Mouse (Mus musculus): ENCODE measurements at regions not wholly inside any gene's neighbourhood (a gene's known extent, or its start where the extent isn't known, plus 50 kb on each side); places are given as distances from the start of the nearest gene placed in this dataset.

DNA sequence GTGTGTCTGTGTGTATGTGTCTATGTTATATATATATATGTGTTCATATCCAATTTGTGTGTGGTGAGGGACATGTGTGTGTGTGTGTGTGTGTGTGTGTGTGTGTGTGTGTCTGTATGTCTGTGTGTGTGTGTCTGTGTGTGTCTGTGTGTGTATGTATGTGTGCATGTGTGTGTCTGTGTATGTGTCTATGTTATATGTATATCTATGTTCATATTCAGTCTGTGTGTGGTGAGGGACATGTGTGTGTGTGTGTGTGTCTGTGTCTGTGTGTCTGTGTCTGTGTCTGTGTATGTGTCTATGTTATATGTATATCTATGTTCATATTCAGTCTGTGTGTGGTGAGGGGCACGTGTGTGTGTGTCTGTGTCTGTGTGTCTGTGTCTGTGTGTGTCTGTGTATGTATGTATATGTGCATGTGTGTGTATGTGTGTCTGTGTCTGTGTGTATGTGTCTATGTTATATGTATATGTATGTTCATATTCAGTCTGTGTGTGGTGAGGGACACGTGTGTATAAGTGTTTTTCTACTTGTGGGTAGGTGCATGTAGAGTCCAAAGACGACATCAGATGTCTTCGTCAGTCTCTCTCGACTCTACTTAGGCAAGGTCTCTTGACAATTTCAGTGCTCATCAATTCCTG lies 370.5 kb upstream of the Slc7a11 start:
- Histone ChIP-seq H3K36me3 (no peaks in the 10 kb centered on the region), H3K4me3 (no peak overlapping the region), H3K4me1 (no peaks in the 10 kb centered on the region), H3K9me3 (no peaks in the 10 kb centered on the region), H3K9ac (replicated peaks) (no peak overlapping the region), H3K4me2 (replicated peaks) (no peak overlapping the region), H3K27me3 (peaks cover 5% of the 10 kb centered on the region), H3K27ac (replicated peaks) (no peak overlapping the region)
- WGBS, result 91% methylated on average over 5 of the region's 5 CpGs
- no peak for ATAC-seq (ENCODE audit: low FRiP score, low read depth)

DNA sequence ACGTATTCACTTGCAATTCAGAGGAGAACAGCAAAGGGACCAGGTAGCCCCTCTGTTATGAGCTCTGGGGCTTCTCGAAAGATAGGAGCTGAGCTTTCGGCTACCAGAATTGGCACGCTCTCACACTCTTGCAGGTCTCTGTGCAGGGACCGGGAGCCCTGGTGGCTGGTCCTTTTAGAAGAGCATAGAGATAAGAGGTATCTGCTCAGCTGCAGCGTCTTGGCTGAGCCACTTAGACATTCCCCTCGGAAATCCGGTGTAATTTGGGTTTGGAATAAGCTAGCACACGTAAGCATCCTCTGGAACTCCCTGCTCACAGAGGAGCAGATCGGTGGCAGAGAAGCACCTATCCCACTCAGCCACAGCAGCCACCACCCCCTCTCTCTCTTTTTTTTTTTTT lies 372.3 kb upstream of the Slc7a11 start:
- Histone ChIP-seq H3K4me3 (no peak overlapping the region), H3K36me3 (no peaks in the 10 kb centered on the region), H3K27ac (replicated peaks) (no peak overlapping the region), H3K4me2 (replicated peaks) (no peak overlapping the region), H3K9ac (replicated peaks) (no peak overlapping the region), H3K4me1 (no peaks in the 10 kb centered on the region), H3K27me3 (peaks cover 5% of the 10 kb centered on the region), H3K9me3 (no peaks in the 10 kb centered on the region)
- no peak for ATAC-seq (ENCODE audit: low FRiP score, low read depth)
- WGBS, result 90% methylated on average over 10 of the region's 10 CpGs

DNA sequence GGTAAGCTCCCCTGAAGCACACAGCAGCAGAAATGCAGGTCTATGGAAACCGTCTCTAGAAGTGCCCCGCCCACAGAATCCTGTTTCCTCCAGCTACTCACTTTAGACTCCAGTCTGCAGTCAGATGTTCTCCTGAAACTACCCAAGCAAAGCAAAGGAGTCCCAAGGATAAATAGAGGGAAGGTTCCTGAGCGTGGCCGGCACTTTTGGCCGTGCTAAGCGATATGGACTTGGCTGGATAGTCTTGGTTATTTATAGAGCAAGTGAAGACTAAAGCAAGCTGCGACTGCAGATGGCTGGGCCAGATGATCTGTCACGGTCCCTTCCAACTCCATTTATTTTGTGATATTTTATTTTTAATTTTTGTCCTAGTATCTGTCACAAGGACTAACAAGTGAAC lies 373.1 kb upstream of the Slc7a11 start:
- Histone ChIP-seq H3K36me3 (no peaks in the 10 kb centered on the region), H3K27ac (replicated peaks) (no peak overlapping the region), H3K9me3 (no peaks in the 10 kb centered on the region), H3K4me1 (no peaks in the 10 kb centered on the region), H3K4me3 (no peak overlapping the region), H3K9ac (replicated peaks) (no peak overlapping the region), H3K4me2 (replicated peaks) (no peak overlapping the region), H3K27me3 (peaks cover 5% of the 10 kb centered on the region)
- no peak for ATAC-seq (ENCODE audit: low FRiP score, low read depth)
- 90% methylated on average over 8 of the region's 8 CpGs for WGBS

DNA sequence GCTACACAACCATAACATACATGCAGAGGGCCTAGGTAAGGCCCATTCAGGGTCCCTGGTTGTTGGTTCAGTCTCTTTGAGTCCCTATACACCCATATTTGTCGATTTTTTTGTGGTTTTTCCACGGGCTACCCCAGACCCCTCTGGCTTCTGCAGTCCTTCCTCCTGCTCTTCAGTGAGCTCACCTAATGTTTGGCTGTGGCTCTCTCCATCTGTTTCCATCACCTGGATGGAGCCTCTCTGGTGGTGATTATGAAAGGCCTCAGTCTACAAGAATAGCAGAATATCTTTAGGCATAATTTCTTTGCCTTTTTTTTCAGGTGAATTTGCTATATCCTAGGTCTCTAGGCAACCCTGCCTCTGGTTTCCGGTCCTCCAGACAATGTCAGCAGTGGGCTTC lies 373.9 kb upstream of the Slc7a11 start:
- no peaks in the 10 kb centered on the region for H3K4me1 ChIP-seq
- WGBS, result 69% methylated on average over 3 of the region's 3 CpGs
- peaks cover 5% of the 10 kb centered on the region for H3K27me3 ChIP-seq
- no peak overlapping the region for H3K4me3 ChIP-seq
- H3K4me2 ChIP-seq (replicated peaks), result no peak overlapping the region
- no peak for ATAC-seq (ENCODE audit: low FRiP score, low read depth)
- H3K36me3 ChIP-seq, result no peaks in the 10 kb centered on the region
- no peak overlapping the region for H3K27ac ChIP-seq (replicated peaks)
- H3K9ac ChIP-seq (replicated peaks), result no peak overlapping the region
- H3K9me3 ChIP-seq, result no peaks in the 10 kb centered on the region

DNA sequence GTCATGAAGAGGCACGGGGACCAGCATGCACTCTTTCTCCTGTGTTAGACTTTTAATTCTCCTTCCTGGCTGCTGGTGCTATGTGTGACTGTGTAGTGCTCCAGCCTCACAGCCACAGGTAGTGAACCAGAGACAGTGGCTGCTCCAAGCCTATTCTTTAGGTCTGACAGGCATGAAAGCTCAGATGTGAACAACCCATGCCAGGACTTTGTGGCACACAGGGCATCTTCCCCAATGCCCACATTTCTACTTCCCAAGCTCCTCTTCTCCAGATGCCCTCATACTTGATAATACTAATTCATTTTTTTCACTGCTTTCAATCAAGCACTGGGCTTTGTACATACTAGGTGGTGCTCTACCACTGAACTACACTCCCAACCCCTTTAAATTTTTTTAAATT lies 377.4 kb upstream of the Slc7a11 start:
- no peak overlapping the region for H3K27ac ChIP-seq (replicated peaks)
- 87% methylated on average over 1 of the region's 1 CpGs for WGBS

DNA sequence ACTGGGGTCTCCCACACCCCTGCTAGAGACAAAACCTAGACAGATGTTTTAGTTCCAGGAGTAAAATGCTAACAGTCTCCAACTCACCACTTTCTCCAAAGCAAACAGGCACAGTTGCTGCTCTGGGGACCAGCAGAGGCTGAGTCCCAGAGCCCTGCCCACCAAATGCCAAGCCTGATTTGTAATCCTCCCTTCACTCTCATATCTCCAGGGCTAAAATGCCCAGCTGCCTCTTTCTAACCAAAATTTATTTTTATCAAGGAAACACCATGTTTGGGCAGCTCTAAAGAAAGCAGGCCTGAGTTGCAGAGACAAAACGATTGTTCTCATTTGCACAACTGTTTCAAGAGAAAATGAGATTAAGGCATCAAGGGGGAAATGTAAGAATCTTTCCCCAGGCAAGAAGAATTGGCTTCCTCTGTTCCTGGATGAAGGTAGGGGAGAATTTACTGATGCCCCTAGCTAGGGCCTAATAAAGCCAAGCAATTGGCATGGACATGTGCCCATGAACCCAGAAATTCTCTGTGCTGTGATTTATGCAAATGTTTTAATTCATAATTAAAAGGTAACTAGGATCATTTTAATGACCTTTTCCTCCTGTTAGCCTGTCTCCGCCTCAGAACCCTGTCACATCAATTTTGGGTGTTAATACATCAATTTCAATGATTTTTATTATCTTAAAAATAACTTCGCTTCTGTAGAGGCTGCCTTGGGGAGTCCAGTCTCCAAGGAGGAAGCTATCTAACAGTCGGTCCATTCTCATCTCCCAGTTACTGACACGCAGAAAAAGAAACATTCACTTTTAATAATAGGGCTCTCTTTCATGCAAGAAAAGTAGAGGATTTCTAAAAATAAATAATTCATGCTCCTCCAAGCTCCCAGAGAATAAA lies 382.4 kb upstream of the Slc7a11 start:
- H3K4me2 ChIP-seq (replicated peaks), result no peak overlapping the region
- H3K4me1 ChIP-seq, result peaks cover 6% of the 10 kb centered on the region; the same call in 1 of the 2 replicates
- peak overlapping the region; percentile 16; the same call in 1 of the 2 replicates for H3K27ac ChIP-seq (replicated peaks)
- WGBS, result 56% methylated on average over 5 of the region's 5 CpGs
- ATAC-seq (ENCODE audit: low FRiP score, low read depth), result no peak
- H3K4me3 ChIP-seq, result no peak overlapping the region
- H3K9me3 ChIP-seq, result no peaks in the 10 kb centered on the region
- H3K9ac ChIP-seq (replicated peaks), result no peak overlapping the region
- H3K36me3 ChIP-seq, result no peaks in the 10 kb centered on the region
- no peaks in the 10 kb centered on the region for H3K27me3 ChIP-seq

More for the DNA sequence above, 377.4 kb upstream of the Slc7a11 start:
- no peak for ATAC-seq (ENCODE audit: low FRiP score, low read depth)
- H3K36me3 ChIP-seq, result no peaks in the 10 kb centered on the region
- no peaks in the 10 kb centered on the region for H3K9me3 ChIP-seq
- no peak overlapping the region for H3K4me3 ChIP-seq
- H3K27me3 ChIP-seq, result no peaks in the 10 kb centered on the region; the same call in 1 of the 2 replicates
- peaks cover under 1% of the 10 kb centered on the region; the same call in 1 of the 2 replicates for H3K4me1 ChIP-seq
- H3K4me2 ChIP-seq (replicated peaks), result no peak overlapping the region
- no peak overlapping the region for H3K9ac ChIP-seq (replicated peaks)

DNA sequence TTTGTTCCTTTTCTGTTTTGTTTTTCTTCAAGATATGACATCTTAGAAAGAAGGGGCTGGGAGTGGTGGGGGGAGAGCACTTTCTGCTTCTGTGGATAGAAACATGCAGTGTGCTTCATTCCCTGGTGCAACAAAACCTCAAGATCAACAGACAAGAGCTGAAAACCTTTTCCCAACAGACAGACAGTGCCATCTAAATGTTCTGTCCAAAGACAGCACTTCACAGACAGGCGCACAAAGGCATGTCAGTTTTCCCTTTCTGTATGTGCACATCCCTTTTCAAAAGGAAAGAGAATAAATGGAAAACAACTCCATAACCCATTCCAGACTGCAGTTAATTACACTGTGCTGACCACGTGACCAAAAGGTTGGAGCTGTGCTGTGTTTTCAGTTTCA lies 383.0 kb upstream of the Slc7a11 start:
- Histone ChIP-seq H3K9ac (replicated peaks) (no peak overlapping the region), H3K9me3 (no peaks in the 10 kb centered on the region), H3K4me2 (replicated peaks) (no peak overlapping the region), H3K4me1 (peaks cover 6% of the 10 kb centered on the region; the same call in 1 of the 2 replicates), H3K36me3 (no peaks in the 10 kb centered on the region), H3K4me3 (no peak overlapping the region), H3K27ac (replicated peaks) (peak overlapping the region; percentile 16; the same call in 1 of the 2 replicates), H3K27me3 (no peaks in the 10 kb centered on the region)
- no peak for ATAC-seq (ENCODE audit: low FRiP score, low read depth)
- 62% methylated on average over 2 of the region's 2 CpGs for WGBS

DNA sequence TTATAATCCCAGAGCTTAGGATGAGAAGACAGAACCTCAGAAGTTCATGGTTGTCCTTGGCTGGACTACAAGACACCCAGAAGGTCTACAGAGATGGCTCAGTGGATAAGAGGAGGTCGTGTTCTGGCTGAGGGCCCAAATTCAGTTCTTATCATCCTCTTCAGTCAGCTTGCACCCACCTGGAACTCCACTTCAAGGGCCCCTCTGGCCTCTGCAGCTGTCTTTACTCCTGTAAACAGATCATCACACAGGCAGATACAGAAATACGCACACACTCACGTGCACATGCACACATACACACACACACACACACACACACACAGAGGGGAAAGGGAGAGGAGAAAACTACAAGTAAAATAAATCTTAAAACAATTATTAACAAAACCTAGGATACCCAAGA lies 385.8 kb upstream of the Slc7a11 start:
- 80% methylated on average over 3 of the region's 3 CpGs for WGBS
- no peaks in the 10 kb centered on the region for H3K27me3 ChIP-seq
- no peak overlapping the region for H3K27ac ChIP-seq (replicated peaks)
- no peak overlapping the region for H3K9ac ChIP-seq (replicated peaks)
- no peak overlapping the region for H3K4me2 ChIP-seq (replicated peaks)
- H3K36me3 ChIP-seq, result no peaks in the 10 kb centered on the region
- ATAC-seq (ENCODE audit: low FRiP score, low read depth), result no peak
- no peaks in the 10 kb centered on the region for H3K9me3 ChIP-seq
- no peak overlapping the region for H3K4me3 ChIP-seq
- H3K4me1 ChIP-seq, result peaks cover 6% of the 10 kb centered on the region; the same call in 1 of the 2 replicates

DNA sequence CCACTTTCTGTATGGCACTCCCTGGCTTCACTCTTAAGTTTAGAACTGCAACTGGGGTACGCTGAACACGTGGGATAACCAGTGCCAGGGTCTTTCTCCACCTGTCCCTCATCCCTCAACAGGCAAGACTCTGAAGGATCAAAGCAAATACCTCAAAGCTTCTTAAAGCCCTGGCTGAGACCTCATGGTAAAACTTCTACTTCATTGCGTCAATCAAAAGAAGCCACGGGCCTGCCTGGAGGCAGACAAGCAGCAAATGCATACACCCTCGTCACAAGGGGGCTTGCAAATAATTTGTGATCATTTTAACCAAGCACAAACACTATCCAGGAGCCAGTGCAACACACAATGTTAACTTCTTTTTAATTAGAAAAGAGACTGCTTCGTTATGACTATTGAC lies 387.0 kb upstream of the Slc7a11 start:
- no peaks in the 10 kb centered on the region for H3K27me3 ChIP-seq
- no peak overlapping the region for H3K9ac ChIP-seq (replicated peaks)
- H3K4me3 ChIP-seq, result no peak overlapping the region
- peaks cover 6% of the 10 kb centered on the region; the same call in 1 of the 2 replicates for H3K4me1 ChIP-seq
- no peaks in the 10 kb centered on the region for H3K9me3 ChIP-seq
- 81% methylated on average over 6 of the region's 6 CpGs for WGBS
- H3K27ac ChIP-seq (replicated peaks), result no peak overlapping the region
- H3K4me2 ChIP-seq (replicated peaks), result no peak overlapping the region
- H3K36me3 ChIP-seq, result no peaks in the 10 kb centered on the region
- no peak for ATAC-seq (ENCODE audit: low FRiP score, low read depth)

DNA sequence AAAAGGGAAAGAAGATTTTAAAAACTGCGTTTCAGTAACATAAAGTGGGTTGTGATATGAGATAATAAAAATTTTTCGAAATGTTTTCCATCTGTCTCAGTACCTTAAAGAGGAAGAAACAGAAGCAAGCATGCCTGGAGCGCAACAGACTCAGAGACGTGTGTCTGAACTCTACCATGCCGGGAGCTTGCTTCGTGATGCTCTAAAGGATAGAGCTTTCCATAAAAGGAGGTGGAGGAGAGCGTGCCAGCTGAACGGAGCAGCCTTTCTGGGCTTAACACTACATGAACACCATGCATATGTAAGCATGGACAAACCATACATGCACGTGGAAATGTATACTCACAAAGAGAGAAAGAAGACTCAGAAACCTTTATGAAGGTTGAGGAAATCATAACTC lies 387.5 kb upstream of the Slc7a11 start:
- 88% methylated on average over 9 of the region's 9 CpGs for WGBS
- Histone ChIP-seq H3K27me3 (no peaks in the 10 kb centered on the region), H3K4me1 (peaks cover 4% of the 10 kb centered on the region; the same call in 1 of the 2 replicates), H3K27ac (replicated peaks) (no peak overlapping the region), H3K9ac (replicated peaks) (no peak overlapping the region), H3K36me3 (no peaks in the 10 kb centered on the region), H3K4me3 (no peak overlapping the region), H3K9me3 (no peaks in the 10 kb centered on the region), H3K4me2 (replicated peaks) (no peak overlapping the region)
- ATAC-seq (ENCODE audit: low FRiP score, low read depth), result no peak

DNA sequence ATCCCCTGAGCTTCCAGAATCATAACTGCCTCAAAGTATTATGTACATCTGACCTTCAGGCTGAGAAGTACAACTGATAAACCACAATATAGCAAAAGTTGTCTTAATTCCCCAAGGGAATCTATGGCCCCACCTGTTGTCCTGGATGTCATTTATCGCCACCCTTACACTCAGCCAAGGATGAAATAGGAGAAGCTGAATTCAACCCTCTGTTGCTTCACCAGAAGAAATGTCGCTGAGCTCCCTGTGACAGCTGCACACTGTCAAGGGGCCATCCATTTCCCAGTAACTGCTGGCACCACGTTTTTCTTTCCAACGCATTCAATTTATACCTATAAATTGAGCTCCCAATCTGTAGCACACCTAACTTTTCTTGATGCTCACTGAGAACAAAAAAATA lies 382.0 kb upstream of the Noct start:
- H3K4me1 ChIP-seq, result peaks cover 8% of the 10 kb centered on the region
- H3K27ac ChIP-seq (replicated peaks), result no peak overlapping the region
- no peak overlapping the region for H3K4me2 ChIP-seq (replicated peaks)
- no peaks in the 10 kb centered on the region for H3K9me3 ChIP-seq
- ATAC-seq (ENCODE audit: low FRiP score, low read depth), result no peak
- no peaks in the 10 kb centered on the region for H3K27me3 ChIP-seq
- no peak overlapping the region for H3K4me3 ChIP-seq
- H3K36me3 ChIP-seq, result no peaks in the 10 kb centered on the region
- 93% methylated on average over 4 of the region's 4 CpGs for WGBS
- H3K9ac ChIP-seq (replicated peaks), result no peak overlapping the region

DNA sequence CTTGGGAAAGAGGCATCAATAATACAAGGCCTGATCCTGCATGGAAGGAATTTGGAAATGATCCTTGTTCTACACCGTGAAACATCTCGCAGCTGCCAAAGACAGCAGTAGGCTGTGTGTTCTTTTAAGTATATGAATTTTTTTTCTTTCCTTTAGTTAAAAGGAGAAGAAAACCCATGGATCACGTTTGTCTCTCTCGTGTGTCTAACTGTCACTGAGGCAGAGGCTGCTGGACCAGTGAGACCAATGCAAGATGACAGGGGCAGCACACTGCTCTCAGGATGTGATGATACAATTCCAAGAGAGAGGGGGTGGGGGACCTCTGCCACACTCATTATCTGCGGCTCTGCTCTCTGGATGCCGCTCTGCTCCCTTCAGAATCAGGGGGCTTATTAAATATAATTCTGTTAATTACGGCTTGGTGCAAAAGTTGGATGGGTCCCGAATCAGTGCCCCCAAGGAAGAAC lies 379.4 kb upstream of the Noct start:
- ATAC-seq (ENCODE audit: low FRiP score, low read depth), result peak; percentile 82
- peak overlapping the region; percentile 40; the same call in 1 of the 2 replicates for H3K27ac ChIP-seq (replicated peaks)
- 59% methylated on average over 8 of the region's 8 CpGs for WGBS
- H3K27me3 ChIP-seq, result no peaks in the 10 kb centered on the region
- H3K4me1 ChIP-seq, result peaks cover 8% of the 10 kb centered on the region
- H3K36me3 ChIP-seq, result no peaks in the 10 kb centered on the region
- no peak overlapping the region for H3K4me3 ChIP-seq
- H3K9ac ChIP-seq (replicated peaks), result no peak overlapping the region; the same call in 1 of the 2 replicates
- 0 out of 2 replicates have a peak overlapping the region, but pooled peaks have one; percentile 9 for H3K4me2 ChIP-seq (replicated peaks)
- H3K9me3 ChIP-seq, result no peaks in the 10 kb centered on the region

Measured in midbrain, embryonic 12.5 days (tissue).